Mouse (Mus musculus) lung, adult 2 months (tissue): ENCODE data around the gene Nipsnap3b.

Source experiments
- CTCF ChIP-seq: fragments of 200-500 bp; IDR thresholded peaks from 2 replicates; pipeline ENCODE4 v1.5.1; 2011; ENCODE audit warnings: mild to moderate bottlenecking, low read length, control low read depth; ENCODE audit not compliant: insufficient read depth
- POLR2A ChIP-seq: fragments of 200-500 bp; IDR thresholded peaks from 2 replicates; pipeline ENCODE4 v1.6.1; 2011; ENCODE audit warnings: low read depth, mild to moderate bottlenecking, control low read depth, low read length, borderline replicate concordance; ENCODE audit errors: extremely low read depth

DNA sequence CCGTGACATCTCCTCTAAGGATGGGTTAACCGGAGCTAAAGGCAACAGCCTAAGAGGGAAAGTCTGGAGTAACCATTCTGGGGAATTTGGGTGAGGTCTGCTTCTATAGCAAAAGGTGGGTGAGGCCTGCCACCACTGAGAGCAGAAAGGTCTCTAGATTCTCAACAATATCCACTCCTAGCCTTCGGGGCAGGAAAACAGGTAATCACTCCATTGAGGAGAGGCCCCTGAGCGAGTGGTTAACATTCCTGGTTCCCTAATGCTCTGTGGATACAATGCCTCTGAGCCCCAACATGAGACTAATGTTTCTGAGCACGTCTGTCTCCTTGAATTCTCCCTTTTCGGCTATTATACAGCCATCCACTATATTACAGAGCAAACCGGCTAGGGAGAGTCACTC is 2.7 kb downstream of the Nipsnap3b start:
- TF ChIP-seq POLR2A, result no peak
- TF ChIP-seq CTCF, result no peak
